Mouse (Mus musculus): ENCODE results near the gene Mospd3. TPM values are rescaled to one million over a fixed set of nuclear protein-coding genes. Genes with fewer than 3 reads are reported as not detected.
A peak's percentile ranks its signal among the peaks of the same experiment; 100 is the strongest.
"Not testable (repeated sequence)": the region's sequence is repeated elsewhere in the genome, so short reads cannot be mapped to it uniquely, and the experiment has no call there.

The Mospd3 gene
- total RNA-seq, 1 experiment from 2014 or later, result 3.5 TPM

DNA sequence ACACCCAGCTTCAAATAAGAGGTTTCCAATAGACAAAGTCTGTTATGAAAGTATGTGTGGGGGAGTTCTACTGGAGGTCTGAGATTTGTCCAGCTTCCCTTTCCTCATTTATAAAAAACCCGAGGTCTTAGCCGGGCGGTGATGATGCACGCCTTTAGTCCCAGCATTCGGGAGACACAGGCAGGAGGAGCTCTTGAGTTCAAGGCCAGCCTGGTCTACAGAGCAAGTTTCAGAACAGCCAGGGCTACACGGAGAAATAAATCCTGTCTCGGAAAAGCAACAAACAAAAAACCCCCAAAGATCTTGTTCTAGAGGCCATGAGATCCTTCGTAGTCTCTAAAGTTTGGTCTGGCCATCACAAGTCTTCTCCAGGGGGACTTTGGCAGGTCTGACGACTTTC is 27.1 kb upstream of the Mospd3 start:
- ATAC-seq (ENCODE audit: extremely low read depth, insufficient number of reproducible peaks, low FRiP score, poor library complexity, severe bottlenecking), result no peak

DNA sequence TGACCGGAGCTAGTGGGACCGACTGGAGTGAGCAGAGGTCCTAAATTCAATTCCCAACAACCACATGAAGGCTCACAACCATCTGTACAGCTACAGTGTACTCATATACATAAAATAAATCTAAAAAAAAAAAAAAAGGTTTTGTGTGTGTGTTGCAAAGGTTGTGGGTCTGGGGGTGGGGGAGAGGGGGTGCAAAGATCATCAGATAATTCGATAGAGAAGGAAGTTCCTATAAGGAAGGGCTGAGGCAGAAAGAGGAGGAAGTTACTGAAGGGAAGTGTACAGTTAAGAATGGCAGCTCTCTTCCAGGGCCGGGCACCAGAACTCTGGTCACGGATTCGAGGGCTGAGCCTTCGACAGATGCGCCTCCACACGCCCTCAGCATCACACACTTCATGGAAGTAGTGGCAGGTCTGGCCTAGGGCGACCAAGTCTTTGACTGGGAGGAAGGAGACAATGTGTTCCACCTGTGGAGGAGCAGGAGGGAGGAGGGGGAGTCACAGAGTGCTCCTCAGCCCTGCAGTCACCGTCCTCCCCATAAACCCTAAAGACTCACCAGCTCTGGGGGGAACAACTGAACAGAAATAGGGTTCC is 23.2 kb upstream of the Mospd3 start:
- no peak for ATAC-seq (ENCODE audit: extremely low read depth, insufficient number of reproducible peaks, low FRiP score, poor library complexity, severe bottlenecking)

DNA sequence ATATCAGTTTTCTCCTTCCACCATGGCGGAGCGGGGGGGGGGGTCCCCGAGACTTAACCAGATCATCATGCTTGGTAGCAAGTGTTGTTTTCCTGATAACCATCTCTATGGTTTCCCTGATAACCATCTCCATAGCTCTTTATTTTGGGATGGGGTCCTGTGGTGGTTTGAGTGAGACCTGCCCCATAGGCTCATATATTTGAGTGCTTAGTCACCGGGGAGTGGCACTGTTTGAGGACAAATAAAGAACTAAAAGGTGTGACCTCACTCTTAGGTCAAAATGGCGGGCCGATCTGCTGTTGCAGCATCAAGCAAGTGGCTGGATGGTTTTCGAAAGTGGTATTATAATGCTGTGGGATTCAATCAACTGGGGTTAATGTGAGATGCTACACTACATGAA is 14.5 kb upstream of the Mospd3 start:
- ATAC-seq (ENCODE audit: extremely low read depth, insufficient number of reproducible peaks, low FRiP score, poor library complexity, severe bottlenecking), result no peak

DNA sequence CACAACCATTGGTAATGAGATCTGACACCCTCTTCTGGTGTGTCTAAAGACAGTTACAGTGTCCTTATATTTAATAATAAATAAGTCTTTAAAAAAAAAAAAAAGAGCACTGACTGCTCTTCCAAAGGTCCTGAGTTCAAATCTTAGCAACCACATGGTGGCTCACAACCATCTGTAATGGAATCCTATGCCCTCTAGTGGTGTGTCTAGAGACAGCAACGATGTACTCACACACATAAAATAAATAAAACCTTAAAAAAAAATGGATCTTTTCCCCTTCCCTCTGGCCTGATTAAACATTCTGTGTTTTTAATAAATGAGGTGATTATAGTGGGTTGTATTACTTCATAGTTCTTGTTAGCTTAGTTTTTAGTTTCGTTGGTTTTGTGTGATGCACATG is 14.1 kb upstream of the Mospd3 start:
- not testable (repeated sequence) for ATAC-seq (ENCODE audit: extremely low read depth, insufficient number of reproducible peaks, low FRiP score, poor library complexity, severe bottlenecking)

DNA sequence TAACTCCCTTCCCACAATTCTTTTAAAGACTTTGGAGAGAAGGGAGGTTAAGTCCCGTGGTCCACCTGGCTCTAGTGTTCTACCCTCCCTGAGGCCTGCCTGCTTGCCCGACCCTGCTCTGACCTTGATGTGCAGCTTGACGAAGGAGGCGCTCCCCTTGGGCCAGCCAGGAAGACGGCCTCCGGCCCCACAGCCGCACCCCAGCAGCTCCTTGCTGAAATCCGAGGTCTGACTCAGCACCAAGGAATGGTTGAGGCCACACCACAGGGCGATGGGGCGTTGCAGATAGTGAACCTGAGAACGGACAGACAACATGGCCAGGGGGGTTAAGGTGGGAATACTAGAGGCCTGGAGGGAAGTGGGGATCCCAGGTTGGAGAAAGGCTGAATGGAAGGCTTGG is 12.7 kb upstream of the Mospd3 start, which contains the start of gene Pcolce:
Gene Pcolce (minus strand): TSS at position 235 of the 400 bp plus-strand sequence.
- ATAC-seq (ENCODE audit: extremely low read depth, insufficient number of reproducible peaks, low FRiP score, poor library complexity, severe bottlenecking), result no peak

DNA sequence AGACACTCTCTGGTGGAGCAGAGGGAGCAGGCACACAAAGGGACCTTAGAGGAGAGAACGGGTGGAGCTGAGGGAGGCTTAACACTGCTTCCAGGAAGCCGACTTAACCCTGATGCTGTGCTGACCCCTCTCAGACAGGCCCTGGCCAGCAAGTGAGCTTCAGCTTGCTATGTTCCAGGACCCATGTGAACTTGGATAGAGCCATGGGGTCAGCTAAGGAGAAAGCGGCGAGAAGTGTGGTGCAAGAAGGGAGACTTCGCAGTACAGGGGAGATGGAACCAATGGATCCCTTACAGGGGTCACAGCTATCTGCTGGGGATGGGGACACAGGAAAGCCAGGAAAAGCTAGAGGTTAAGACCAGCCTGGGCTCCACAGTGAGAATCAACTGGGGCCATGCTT is 12.2 kb upstream of the Mospd3 start:
- no peak for ATAC-seq (ENCODE audit: extremely low read depth, insufficient number of reproducible peaks, low FRiP score, poor library complexity, severe bottlenecking)

DNA sequence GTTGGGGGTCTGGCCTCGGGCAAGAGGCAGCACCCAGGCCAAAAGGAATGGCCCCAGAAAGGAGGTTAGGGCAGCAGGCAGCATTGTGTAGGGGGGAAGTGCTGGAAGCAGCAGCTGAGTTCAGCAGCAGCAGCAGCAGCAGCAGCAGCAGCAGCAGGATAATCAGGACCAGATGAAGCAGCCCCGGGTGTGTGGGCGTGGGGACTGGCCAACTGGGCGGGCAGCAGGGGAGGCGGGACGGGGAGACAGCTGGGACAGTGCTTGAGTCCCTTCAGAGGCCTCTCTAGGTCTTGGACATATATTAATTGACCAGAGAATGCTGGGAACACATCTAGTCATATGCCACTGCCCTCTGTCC is 10.4 kb upstream of the Mospd3 start:
- no peak for ATAC-seq (ENCODE audit: extremely low read depth, insufficient number of reproducible peaks, low FRiP score, poor library complexity, severe bottlenecking)

DNA sequence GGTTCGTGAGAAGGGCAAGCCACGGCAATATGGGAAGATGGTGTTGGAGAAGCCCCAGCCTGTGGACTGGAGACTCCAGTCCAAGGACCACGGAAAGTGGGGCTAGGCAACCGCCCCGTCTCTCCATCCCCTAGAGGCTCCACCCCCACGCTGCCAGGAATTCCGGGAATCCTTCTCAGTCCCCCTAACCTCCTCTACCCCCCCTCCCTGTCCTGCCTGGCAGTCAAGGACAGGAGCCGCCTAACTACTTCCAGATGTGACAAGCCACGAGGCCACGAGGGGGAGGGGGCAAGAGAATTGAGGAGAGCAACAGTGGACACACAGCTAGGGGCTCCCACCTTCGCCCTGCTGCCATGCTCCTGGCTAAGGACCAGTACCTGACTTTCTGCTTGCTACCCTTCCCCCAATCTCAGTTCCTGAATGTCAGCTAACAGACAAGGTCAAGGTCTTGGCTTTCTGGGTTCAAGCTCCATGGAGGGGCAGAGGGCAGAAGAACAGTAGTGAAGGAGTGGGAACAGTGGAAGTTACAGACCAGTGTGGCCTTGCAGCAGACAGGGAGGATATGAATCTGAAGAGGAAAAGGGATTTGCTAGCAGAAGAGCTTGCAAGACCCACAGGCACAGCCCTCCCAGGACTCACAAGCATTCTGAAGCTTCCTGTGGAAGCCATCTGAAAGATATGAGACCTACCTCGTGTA is 9.8 kb upstream of the Mospd3 start:
- no peak for ATAC-seq (ENCODE audit: extremely low read depth, insufficient number of reproducible peaks, low FRiP score, poor library complexity, severe bottlenecking)

DNA sequence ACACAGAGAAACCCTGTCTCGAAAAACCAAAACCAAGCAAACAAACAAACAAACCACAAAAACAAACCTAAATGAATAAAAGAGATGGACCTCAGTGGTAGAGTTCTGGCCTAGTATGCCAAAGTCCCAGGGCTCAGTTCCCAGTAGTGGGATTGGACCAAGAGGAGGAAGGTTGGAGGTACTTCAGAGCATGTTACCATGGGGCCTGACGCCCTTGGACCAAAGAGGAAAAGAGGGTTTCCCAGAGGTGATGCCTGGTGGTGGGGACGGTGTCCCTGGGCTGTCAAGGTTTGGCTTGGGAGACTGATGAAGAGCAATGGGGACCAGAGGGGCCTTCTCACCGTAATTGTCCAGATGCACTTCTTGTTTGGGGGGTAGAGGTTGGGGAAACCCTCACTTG is 9.2 kb upstream of the Mospd3 start:
- ATAC-seq (ENCODE audit: extremely low read depth, insufficient number of reproducible peaks, low FRiP score, poor library complexity, severe bottlenecking), result no peak

DNA sequence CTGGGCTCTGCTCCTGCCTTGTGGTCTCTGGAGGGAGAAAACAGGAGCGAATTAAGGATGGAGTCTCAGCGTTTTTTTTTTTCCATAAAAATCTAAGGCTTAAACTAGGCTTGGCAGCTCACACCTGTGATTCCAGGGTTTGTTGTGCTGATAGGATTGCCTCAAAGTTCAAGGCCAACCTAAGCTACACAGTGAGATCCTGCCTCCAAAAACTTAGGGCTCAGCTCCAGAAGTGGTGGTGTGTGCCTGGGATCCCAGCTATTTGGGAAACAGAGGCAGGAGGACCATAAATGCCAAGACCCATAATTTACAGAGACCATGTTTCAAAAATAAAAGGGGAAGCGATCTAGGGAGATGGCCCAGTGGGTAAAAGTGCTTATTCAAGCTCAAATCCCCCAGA is 8.4 kb upstream of the Mospd3 start:
- ATAC-seq (ENCODE audit: extremely low read depth, insufficient number of reproducible peaks, low FRiP score, poor library complexity, severe bottlenecking), result no peak

DNA sequence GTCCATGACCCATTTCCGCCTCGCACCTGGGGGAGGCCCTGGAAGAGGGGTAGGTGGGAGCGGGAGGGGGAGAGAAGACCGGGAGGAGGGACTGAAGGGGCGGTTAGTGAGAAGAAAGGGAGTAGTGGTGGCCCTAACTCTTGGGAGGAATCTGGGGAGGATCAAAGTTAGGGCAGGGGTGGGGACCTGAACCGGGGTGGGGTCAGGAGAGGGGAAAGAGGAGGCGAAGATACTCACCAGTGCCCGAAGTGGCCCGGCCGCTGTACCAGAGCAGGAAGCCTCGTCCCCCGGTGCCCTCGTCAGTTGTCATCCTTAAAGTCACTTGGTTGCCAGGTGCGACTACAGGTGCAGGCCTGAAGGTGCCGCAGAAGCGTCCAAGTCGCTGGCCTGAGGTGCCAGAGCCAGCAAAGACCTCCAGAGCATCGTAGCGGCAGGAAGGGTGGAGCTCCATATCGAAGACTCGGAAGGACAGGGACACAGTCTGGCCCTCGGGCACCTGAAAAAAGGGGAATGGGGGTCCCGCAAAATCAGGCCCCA is 7.9 kb upstream of the Mospd3 start:
- no peak for ATAC-seq (ENCODE audit: extremely low read depth, insufficient number of reproducible peaks, low FRiP score, poor library complexity, severe bottlenecking)

DNA sequence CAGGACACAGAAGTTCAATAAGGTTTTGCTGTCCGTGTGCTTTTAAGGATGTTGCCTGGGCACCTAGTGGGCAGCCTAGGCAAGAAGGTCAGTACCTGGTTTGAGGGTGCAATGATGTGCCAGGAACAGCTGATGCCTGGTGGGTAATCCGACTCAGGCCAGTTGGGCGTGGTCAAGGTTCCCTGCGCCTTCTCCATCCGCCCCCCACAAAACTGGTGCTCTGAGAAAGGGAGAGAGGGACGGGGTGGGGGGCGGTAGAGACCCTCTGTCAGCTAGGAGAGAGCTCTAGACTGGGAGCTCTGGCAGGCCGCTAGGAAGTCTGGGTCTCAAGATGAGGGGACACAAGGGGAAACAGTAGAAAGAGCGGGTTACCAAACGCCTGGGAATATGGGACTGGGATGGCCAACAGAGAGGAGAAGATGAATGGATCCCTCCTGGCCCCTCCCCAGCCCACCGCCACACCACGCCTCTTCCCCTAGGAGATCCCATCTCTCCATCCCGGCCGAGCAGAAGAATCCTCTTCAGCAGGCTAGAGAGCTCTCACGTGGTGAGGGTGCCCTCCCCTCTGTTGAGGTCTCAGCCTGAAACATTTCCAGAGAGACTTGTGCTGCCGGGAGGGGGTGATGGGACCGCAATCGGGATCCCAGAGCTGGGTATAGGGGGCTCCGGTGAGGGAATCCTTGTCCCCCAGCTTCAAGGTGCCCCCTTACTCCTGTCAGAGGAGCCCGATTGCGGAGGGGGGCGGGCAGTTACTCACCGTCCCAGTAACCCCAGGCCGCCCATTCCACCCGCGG is 7.2 kb upstream of the Mospd3 start:
- ATAC-seq (ENCODE audit: extremely low read depth, insufficient number of reproducible peaks, low FRiP score, poor library complexity, severe bottlenecking), result no peak

DNA sequence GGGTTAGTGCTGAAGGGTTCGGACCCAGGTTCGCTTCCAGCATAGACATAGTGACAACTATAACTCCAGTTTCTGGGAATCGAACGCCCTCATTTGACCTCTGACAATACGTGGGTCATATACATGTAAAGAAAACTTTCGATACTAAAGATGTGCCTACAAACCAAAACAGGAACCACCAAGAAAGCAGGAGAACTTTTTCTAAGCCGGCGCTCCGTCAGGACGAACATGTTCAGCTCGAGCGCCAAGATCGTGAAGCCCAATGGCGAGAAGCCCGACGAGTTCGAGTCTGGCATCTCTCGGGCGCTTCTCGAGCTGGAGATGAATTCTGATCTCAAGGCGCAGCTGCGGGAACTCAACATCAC is 489 bp upstream of the Mospd3 start:
- no peak for ATAC-seq (ENCODE audit: extremely low read depth, insufficient number of reproducible peaks, low FRiP score, poor library complexity, severe bottlenecking)

DNA sequence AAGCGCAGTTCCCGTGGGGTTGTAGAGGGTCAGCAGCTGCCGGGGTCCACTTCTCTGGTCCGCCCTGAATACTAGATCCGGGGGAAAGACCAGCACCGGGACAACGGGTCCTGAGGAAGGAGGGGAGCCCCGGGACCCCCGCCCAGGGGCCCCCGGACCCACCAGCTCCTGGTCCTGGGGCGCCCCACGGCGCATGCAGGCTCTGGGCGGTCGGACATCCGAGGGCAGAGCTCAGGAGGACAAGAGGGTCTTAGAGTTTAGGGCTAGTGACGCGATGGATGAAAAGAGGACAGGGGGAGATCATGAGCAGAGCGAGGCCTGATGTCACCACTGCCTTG is 608 bp downstream of the Mospd3 start:
- ATAC-seq (ENCODE audit: extremely low read depth, insufficient number of reproducible peaks, low FRiP score, poor library complexity, severe bottlenecking), result no peak

DNA sequence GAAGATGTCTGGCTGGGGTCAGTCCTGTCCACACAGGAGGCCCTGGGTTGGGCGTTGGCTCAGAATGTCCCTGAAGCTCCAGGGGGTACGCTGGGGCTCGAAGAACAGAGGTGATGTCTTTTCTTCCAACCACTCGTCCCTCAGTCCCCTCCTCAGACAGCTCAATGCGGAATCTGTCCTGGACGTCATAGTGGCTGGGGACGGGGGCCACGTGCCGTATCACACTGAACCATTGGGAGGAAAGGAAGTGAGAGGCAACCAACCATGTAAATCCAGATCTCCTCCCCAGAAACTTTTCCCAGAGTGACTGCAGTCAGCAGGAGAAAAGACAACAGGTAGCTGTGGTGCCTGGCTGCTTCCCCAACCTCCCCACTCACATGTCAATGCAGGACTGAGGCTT is 1.3 kb downstream of the Mospd3 start:
- ATAC-seq (ENCODE audit: extremely low read depth, insufficient number of reproducible peaks, low FRiP score, poor library complexity, severe bottlenecking), result no peak

DNA sequence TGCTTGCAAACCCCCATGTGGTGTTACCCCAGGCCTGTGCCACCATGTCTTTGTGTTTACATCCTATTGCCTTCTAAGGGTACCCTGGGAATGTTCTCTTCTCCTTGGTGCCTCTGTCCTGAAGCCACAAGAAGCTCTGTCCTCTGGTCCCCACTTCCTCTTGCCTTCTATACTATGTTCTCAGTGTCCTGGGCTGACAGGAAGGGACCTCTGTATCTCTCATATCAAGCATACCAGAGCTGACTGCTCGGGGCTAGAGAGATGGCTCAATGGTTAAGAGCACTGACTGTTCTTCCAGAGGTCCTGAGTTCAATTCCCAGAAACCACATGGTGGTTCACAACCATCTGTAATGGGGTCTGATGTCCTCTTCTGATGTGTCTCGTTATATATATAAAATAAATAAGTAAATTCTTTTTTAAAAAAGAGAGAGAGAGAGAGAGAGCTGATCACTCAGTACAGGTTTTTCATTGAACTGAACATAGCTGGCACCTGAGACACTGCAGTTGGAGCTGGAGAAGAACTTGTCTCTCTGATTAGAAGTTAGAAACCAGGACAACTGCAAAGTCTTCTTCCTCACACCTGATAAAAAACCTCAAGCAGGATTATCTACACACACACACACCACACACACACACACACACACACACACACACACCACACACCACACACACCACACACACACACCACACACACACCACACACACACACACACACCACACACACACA is 2.6 kb downstream of the Mospd3 start:
- no peak for ATAC-seq (ENCODE audit: extremely low read depth, insufficient number of reproducible peaks, low FRiP score, poor library complexity, severe bottlenecking)

DNA sequence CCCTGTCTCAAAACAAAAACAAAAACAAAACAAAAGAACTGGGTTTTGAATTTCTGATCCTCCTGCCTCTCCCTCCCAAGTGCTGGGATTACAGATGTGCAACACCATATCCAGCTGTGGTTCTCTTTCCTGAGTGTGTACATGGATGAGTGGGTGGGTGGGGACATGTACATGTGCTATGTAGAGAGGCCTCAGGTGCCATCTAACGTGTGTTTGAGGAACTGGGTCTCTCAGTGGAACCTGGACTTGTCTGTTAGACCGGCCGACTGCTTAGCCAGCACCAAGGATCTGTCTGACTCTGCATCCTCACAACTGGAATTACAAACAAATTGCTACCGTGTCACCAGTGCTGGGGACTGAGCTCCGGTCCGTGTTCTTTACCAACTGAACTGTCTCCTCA is 3.2 kb downstream of the Mospd3 start:
- ATAC-seq (ENCODE audit: extremely low read depth, insufficient number of reproducible peaks, low FRiP score, poor library complexity, severe bottlenecking), result no peak

DNA sequence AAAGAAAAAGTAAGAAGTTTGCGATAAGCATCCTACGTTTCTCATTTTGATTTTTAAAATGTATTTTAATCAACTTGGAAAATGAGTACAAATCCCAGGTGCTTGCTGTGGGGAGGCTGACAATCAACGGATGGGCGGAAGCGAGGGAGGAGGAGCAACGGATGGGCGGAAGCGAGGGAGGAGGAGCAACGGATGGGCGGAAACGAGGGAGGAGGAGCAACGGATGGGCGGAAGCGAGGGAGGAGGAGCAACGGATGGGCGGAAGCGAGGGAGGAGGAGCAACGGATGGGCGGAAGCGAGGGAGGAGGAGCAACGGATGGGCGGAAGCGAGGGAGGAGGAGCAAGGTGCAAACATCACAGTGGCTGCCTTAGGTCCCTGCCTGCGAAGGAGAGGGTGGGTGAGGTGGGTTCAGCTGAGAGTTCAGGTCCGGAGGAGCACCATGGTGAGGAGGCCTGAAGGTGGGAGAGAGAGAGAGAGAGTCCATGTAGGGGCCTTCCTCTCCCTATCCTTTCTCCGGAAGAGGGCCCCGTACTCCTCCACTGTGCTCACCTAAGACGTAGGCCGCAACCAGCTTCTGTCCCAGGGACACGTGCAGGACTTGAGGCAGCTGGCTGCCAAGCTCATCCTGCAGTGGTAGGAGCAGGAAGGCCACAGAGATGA is 4.1 kb downstream of the Mospd3 start:
- ATAC-seq (ENCODE audit: extremely low read depth, insufficient number of reproducible peaks, low FRiP score, poor library complexity, severe bottlenecking), result peak; percentile 14; the same call in 1 of the 2 replicates

DNA sequence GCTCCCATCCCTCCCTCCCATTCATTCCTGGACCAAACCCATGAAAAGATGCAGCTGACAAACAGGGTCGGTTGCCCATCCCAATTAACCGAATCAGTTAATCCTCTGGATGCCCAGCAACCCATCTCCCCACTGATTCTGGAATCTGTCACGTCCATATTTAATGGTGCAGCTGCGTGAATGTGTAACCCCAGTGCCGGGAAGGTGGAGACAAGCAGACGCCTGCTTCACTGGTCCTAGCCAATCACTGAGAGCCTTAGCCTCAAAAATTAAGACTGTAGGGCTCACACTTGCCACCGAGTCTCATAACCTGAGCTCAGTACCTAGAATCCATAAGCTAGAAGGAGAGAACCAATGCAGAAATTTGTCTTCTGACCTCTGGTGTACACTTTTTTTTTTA is 4.9 kb downstream of the Mospd3 start:
- no peak for ATAC-seq (ENCODE audit: extremely low read depth, insufficient number of reproducible peaks, low FRiP score, poor library complexity, severe bottlenecking)

Data from neutrophil, adult 5-6 weeks (primary cell).